Mouse (Mus musculus): Measurements from ENCODE around the gene Gm4305. TPM values are rescaled to one million over a fixed set of nuclear protein-coding genes. Genes with fewer than 3 reads are reported as not detected.
"Not testable (repeated sequence)": the region's sequence is repeated elsewhere in the genome, so short reads cannot be mapped to it uniquely, and the experiment has no call there.

The Gm4305 gene
- total RNA-seq (2017): not detected in 3 replicates

- not testable (repeated sequence) for ATAC-seq (replicated peaks; ENCODE audit: insufficient number of reproducible peaks, low FRiP score, low TSS enrichment, poor library complexity, severe bottlenecking)
Observed at GRCm38 (mm10) chr10:100350793-100351192, at the start of gene Gm4305. TSS of gene Gm4305 (plus strand) at chr10:100351093.

- not testable (repeated sequence) for ATAC-seq (replicated peaks; ENCODE audit: insufficient number of reproducible peaks, low FRiP score, low TSS enrichment, poor library complexity, severe bottlenecking)
Observed at GRCm38 (mm10) chr10:100335376-100335775, 15.5 kb upstream of the Gm4305 start, which contains the start of gene Gm4301. TSS of gene Gm4301 (plus strand) at chr10:100335676.

GRCm38 (mm10) chr10:100340536-100340935, 10.4 kb upstream of the Gm4305 start, which contains the start of gene Gm4302:
TSS of gene Gm4302 (plus strand) at chr10:100340836.
- not testable (repeated sequence) for ATAC-seq (replicated peaks; ENCODE audit: insufficient number of reproducible peaks, low FRiP score, low TSS enrichment, poor library complexity, severe bottlenecking)

GRCm38 (mm10) chr10:100345672-100346071, 5.2 kb upstream of the Gm4305 start, which contains the start of gene Gm4303:
TSS of gene Gm4303 (plus strand) at chr10:100345972.
- not testable (repeated sequence) for ATAC-seq (replicated peaks; ENCODE audit: insufficient number of reproducible peaks, low FRiP score, low TSS enrichment, poor library complexity, severe bottlenecking)

GRCm38 (mm10) chr10:100356841-100357240, 5.9 kb downstream of the Gm4305 start:
- not testable (repeated sequence) for ATAC-seq (replicated peaks; ENCODE audit: insufficient number of reproducible peaks, low FRiP score, low TSS enrichment, poor library complexity, severe bottlenecking)

- ATAC-seq (replicated peaks; ENCODE audit: insufficient number of reproducible peaks, low FRiP score, low TSS enrichment, poor library complexity, severe bottlenecking): not testable (repeated sequence)
Observed at GRCm38 (mm10) chr10:100361038-100361437, 10.1 kb downstream of the Gm4305 start, which contains the start of gene Gm4307. TSS of gene Gm4307 (plus strand) at chr10:100361338.

GRCm38 (mm10) chr10:100382460-100382859, 31.6 kb downstream of the Gm4305 start, which contains the start of gene Gm4312:
TSS of gene Gm4312 (minus strand) at chr10:100382560.
- ATAC-seq (replicated peaks; ENCODE audit: insufficient number of reproducible peaks, low FRiP score, low TSS enrichment, poor library complexity, severe bottlenecking): not testable (repeated sequence)

Other genes starting within 250 kb of the Gm4305 start
- not detected in 3 replicates for gene Gm4301, start 15.4 kb upstream of the Gm4305 start, total RNA-seq (2017)
- gene Gm4302, start 10.3 kb upstream of the Gm4305 start, total RNA-seq (2017): not detected in 3 replicates
- gene Gm4303, start 5.1 kb upstream of the Gm4305 start, total RNA-seq (2017): not detected in 3 replicates
- not detected in 3 replicates for gene Gm4307, start 10.2 kb downstream of the Gm4305 start, total RNA-seq (2017)
- gene Gm4312, start 31.5 kb downstream of the Gm4305 start, total RNA-seq (2017): not detected in 3 replicates
- gene Tmtc3, start 136.3 kb downstream of the Gm4305 start, total RNA-seq (2017): 1.8 to 3.1 TPM (median 2.9 TPM) in 3 replicates
- gene Cep290, start 136.5 kb downstream of the Gm4305 start, total RNA-seq (2017): 5.4 to 12.8 TPM (median 8.7 TPM) in 3 replicates
- 2.5 to 6.2 TPM (median 5.2 TPM) in 3 replicates for gene 4930430F08Rik, start 239.3 kb downstream of the Gm4305 start, total RNA-seq (2017)
- not detected in 3 replicates for gene 1700017N19Rik, start 239.4 kb downstream of the Gm4305 start, total RNA-seq (2017)

Measured in monocyte, adult 5-6 weeks (primary cell).